Mouse (Mus musculus): ENCODE results near the gene Gm10037.

- TF ChIP-seq CTCF (IDR thresholded peaks at IDR 0.05; ENCODE audit: insufficient read depth, low read depth, low read length) (no peak), POLR2A (IDR thresholded peaks at IDR 0.05; ENCODE audit: insufficient read depth, low read depth, low read length) (no peak)
Measured at GRCm38 (mm10) chr13:67798618-67799017, 32.3 kb upstream of the Gm10037 start.

Data from olfactory bulb, adult 2 months (tissue).